Mouse (Mus musculus) spleen, postnatal 10 days (tissue): Measurements from ENCODE around the gene Rwdd1.
A peak's percentile ranks its signal among the peaks of the same experiment; 100 is the strongest.
"Not testable (repeated sequence)": the region's sequence is repeated elsewhere in the genome, so short reads cannot be mapped to it uniquely, and the experiment has no call there.

Source experiments
- DNase-seq, 2 experiments: peaks; one replicate each; pipeline ENCODE4 v3.0.0; 2021 to 2022; ENCODE audit warnings: low spot score in 2 of 2

Gene Rwdd1

GRCm38 (mm10) chr10:34019302-34020075 lies at the start of gene Rwdd1:
Gene Rwdd1 (minus strand): TSS chr10:34019624.
- peak; percentile 89 to 95 for DNase-seq

- no peak for DNase-seq
Measured at GRCm38 (mm10) chr10:34066591-34066990, 47.2 kb upstream of the Rwdd1 start.

- DNase-seq: no peak
Measured at GRCm38 (mm10) chr10:34053987-34054386, 34.6 kb upstream of the Rwdd1 start.

- no peak for DNase-seq
Measured at GRCm38 (mm10) chr10:34044210-34044609, 24.8 kb upstream of the Rwdd1 start, which contains the start of gene Calhm4. Gene Calhm4 (minus strand): TSS chr10:34044310.

- no peak for DNase-seq
Measured at GRCm38 (mm10) chr10:34037401-34037800, 18.0 kb upstream of the Rwdd1 start, which contains the start of gene Trappc3l. Gene Trappc3l (plus strand): TSS chr10:34037597.

GRCm38 (mm10) chr10:34036587-34036986 lies 17.2 kb upstream of the Rwdd1 start:
- no peak for DNase-seq

- DNase-seq: peak; percentile 24 to 79
Measured at GRCm38 (mm10) chr10:34033630-34034305, 14.3 kb upstream of the Rwdd1 start.

- no peak for DNase-seq
Measured at GRCm38 (mm10) chr10:34030322-34030721, 10.9 kb upstream of the Rwdd1 start.

- no peak for DNase-seq
Measured at GRCm38 (mm10) chr10:34018746-34019301, 600 bp downstream of the Rwdd1 start.

- no peak for DNase-seq
Measured at GRCm38 (mm10) chr10:34013241-34013640, 6.2 kb downstream of the Rwdd1 start.

GRCm38 (mm10) chr10:34012581-34012980 lies 6.8 kb downstream of the Rwdd1 start:
- no peak for DNase-seq

- no peak for DNase-seq
Measured at GRCm38 (mm10) chr10:33998397-33998796, 21.0 kb downstream of the Rwdd1 start.

- DNase-seq: not testable (repeated sequence)
Measured at GRCm38 (mm10) chr10:33996686-33997085, 22.7 kb downstream of the Rwdd1 start.

- DNase-seq: peak; percentile 28 to 71
Measured at GRCm38 (mm10) chr10:33986771-33987170, 32.7 kb downstream of the Rwdd1 start.

GRCm38 (mm10) chr10:33974781-33975494 lies 44.5 kb downstream of the Rwdd1 start:
- no peak for DNase-seq

- no peak for DNase-seq
Measured at GRCm38 (mm10) chr10:33952509-33952908, 66.9 kb downstream of the Rwdd1 start.

- DNase-seq: peak; percentile 66 to 92
Measured at GRCm38 (mm10) chr10:33950803-33951583, 68.4 kb downstream of the Rwdd1 start, which contains the start of gene Zup1. Gene Zup1 (minus strand): TSS chr10:33951269.
